ENCODE assay signal across 7 mouse cellular contexts in the genomic region with DNA sequence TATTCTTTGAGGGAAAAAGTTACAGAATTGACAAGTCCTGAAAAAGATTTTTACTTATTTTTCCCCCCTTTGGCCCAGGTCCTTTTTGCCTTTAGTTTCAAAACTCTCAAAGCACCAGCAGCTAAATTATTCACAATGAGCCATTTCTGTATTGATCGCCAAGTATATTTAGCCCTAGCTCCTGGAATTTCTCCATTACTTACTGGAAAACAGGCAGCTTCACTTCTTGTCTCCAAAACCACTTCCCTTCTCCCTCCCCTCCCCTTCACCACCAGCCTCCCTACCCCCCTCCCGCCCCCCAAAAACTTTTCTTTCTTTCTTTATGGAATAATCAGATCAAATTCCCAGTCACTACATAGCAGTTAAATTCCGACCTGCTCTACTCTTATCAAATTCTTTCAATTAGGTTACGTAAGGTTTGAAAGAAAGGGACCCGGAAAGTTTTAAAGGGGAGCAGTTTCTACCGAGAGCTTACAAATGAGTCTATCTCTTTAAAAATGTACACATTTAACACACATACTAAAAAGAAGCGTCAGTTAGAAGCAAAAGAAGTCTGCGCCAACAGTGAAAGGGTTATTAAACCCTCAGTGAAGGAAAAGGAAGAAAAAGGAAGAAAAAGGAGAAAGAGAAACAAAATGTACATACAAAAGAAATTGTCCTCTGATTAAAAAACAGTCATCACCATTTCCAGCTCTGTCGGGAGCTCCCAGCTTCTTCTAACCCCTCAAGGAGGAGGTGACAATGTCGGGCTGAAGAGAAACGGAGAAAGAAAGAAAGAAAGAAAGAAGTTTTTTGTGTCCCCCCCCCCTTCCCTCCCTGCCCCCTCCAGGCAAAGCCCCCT. TPM values are rescaled to one million over a fixed set of nuclear protein-coding genes. Genes with fewer than 3 reads are reported as not detected.
DNase-seq lines count a peak whose midpoint lies in the region; ATAC-seq and TF ChIP-seq lines count a peak whose summit lies in the region.

No protein-coding gene starts in this region.

- TF ChIP-seq CTCF in lung, postnatal 0 days (IDR thresholded peaks at IDR 0.05): no peak

- H3K27me3 ChIP-seq in lung, postnatal 0 days (replicated peaks; ENCODE audit: insufficient read depth, low read length): no peaks in the 10 kb centered on the region
- no peaks in the 10 kb centered on the region for H3K27me3 ChIP-seq in forebrain, embryonic 11.5 days (ENCODE audit: control insufficient read depth, insufficient read depth, low read length)
- no peaks in the 10 kb centered on the region for H3K27me3 ChIP-seq in liver, embryonic 11.5 days (replicated peaks; ENCODE audit: control insufficient read depth, insufficient read depth, low read length)
- H3K27me3 ChIP-seq in stomach, embryonic 16.5 days (ENCODE audit: control insufficient read depth, insufficient read depth, low read length): no peaks in the 10 kb centered on the region

- H3K36me3 ChIP-seq in lung, postnatal 0 days (ENCODE audit: insufficient read depth, low read length): no peaks in the 10 kb centered on the region
- H3K36me3 ChIP-seq in forebrain, embryonic 11.5 days (ENCODE audit: control insufficient read depth, insufficient read depth, low read length): no peaks in the 10 kb centered on the region
- no peaks in the 10 kb centered on the region for H3K36me3 ChIP-seq in liver, embryonic 11.5 days (ENCODE audit: control insufficient read depth, insufficient read depth, low read length)
- H3K36me3 ChIP-seq in stomach, embryonic 16.5 days (ENCODE audit: control insufficient read depth, insufficient read depth, low read length): no peaks in the 10 kb centered on the region

- peak overlapping the region; percentile 78 for H3K4me2 ChIP-seq in lung, postnatal 0 days (replicated peaks; ENCODE audit: low read depth, low read length)
- H3K4me2 ChIP-seq in forebrain, embryonic 11.5 days (ENCODE audit: low read depth, low read length, severe bottlenecking): peak overlapping the region; percentile 52
- peak overlapping the region; percentile 90 for H3K4me2 ChIP-seq in liver, embryonic 11.5 days
- H3K4me2 ChIP-seq in stomach, embryonic 16.5 days (ENCODE audit: low read depth, low read length): peak overlapping the region; percentile 58

- H3K9me3 ChIP-seq in lung, postnatal 0 days (ENCODE audit: low read length): no peaks in the 10 kb centered on the region
- no peaks in the 10 kb centered on the region for H3K9me3 ChIP-seq in forebrain, embryonic 11.5 days (ENCODE audit: control insufficient read depth, low read length)
- H3K9me3 ChIP-seq in liver, embryonic 11.5 days (ENCODE audit: control insufficient read depth, low read length): no peaks in the 10 kb centered on the region
- H3K9me3 ChIP-seq in stomach, embryonic 16.5 days (replicated peaks; ENCODE audit: control insufficient read depth, low read length): no peaks in the 10 kb centered on the region

- no peak for TF ChIP-seq EP300 in lung, postnatal 0 days (IDR thresholded peaks at IDR 0.05)

- peak overlapping the region; percentile 51; the same call in 1 of the 2 replicates for H3K27ac ChIP-seq in lung, postnatal 0 days (ENCODE audit: low read length)
- no peak overlapping the region for H3K27ac ChIP-seq in forebrain, embryonic 11.5 days (ENCODE audit: low read depth, low read length)
- no peak overlapping the region for H3K27ac ChIP-seq in liver, embryonic 11.5 days (ENCODE audit: low read depth, low read length)
- peak overlapping the region; percentile 88 for H3K27ac ChIP-seq in stomach, embryonic 16.5 days (ENCODE audit: low read length)

- 2% methylated on average over 11 of the region's 11 CpGs for WGBS in lung, postnatal 0 days
- 1% methylated on average over 11 of the region's 11 CpGs for WGBS in forebrain, embryonic 11.5 days
- 2% methylated on average over 11 of the region's 11 CpGs for WGBS in liver, embryonic 11.5 days
- WGBS in stomach, embryonic 16.5 days: 2% methylated on average over 11 of the region's 11 CpGs

- peak overlapping the region; percentile 29; the same call in 1 of the 2 replicates for H3K9ac ChIP-seq in lung, postnatal 0 days (replicated peaks; ENCODE audit: low read depth)
- H3K9ac ChIP-seq in forebrain, embryonic 11.5 days (ENCODE audit: low read length): peak overlapping the region; percentile 50
- peak overlapping the region; percentile 60 for H3K9ac ChIP-seq in liver, embryonic 11.5 days (ENCODE audit: low read depth, low read length)
- H3K9ac ChIP-seq in stomach, embryonic 16.5 days (ENCODE audit: low read length): peak overlapping the region; percentile 71

- DNase-seq in lung, postnatal 0 days (ENCODE audit: low spot score): peak; percentile 8
- no peak for DNase-seq in lung, postnatal 14 days
- no peak for DNase-seq in forebrain, embryonic 11.5 days (ENCODE audit: low spot score)
- no peak for DNase-seq in liver, embryonic 11.5 days (ENCODE audit: low spot score)
- no peak for DNase-seq in layer of hippocampus, adult 9-10 months (ENCODE audit: low spot score)
- no peak for DNase-seq in urinary bladder, postnatal 14 days (ENCODE audit: low spot score)

- H3K4me1 ChIP-seq in lung, postnatal 0 days (ENCODE audit: insufficient read depth, low read depth, low read length): no peaks in the 10 kb centered on the region
- H3K4me1 ChIP-seq in forebrain, embryonic 11.5 days (replicated peaks; ENCODE audit: control insufficient read depth, insufficient read depth, low read length): 0 out of 2 replicates have a peak, but pooled peaks cover 1% of the 10 kb centered on the region
- peaks cover 2% of the 10 kb centered on the region; the same call in 1 of the 2 replicates for H3K4me1 ChIP-seq in liver, embryonic 11.5 days (replicated peaks; ENCODE audit: control insufficient read depth, insufficient read depth, low read length)
- H3K4me1 ChIP-seq in stomach, embryonic 16.5 days (ENCODE audit: control insufficient read depth, insufficient read depth, low read length): peaks cover 2% of the 10 kb centered on the region; the same call in 1 of the 2 replicates

- ATAC-seq in lung, postnatal 0 days: no peak
- no peak for ATAC-seq in forebrain, embryonic 11.5 days (replicated peaks; ENCODE audit: low FRiP score)
- no peak for ATAC-seq in liver, embryonic 11.5 days (replicated peaks; ENCODE audit: low FRiP score)
- no peak for ATAC-seq in stomach, embryonic 16.5 days (ENCODE audit: insufficient read depth, low FRiP score)

- peak overlapping the region; percentile 80 for H3K4me3 ChIP-seq in lung, postnatal 0 days (ENCODE audit: low read depth, low read length)
- peak overlapping the region; percentile 64 for H3K4me3 ChIP-seq in forebrain, embryonic 11.5 days (ENCODE audit: low read depth, low read length)
- H3K4me3 ChIP-seq in liver, embryonic 11.5 days (ENCODE audit: low read depth, low read length): peak overlapping the region; percentile 84
- peak overlapping the region; percentile 66 for H3K4me3 ChIP-seq in stomach, embryonic 16.5 days (replicated peaks; ENCODE audit: low read length)

RNA-seq across cellular contexts. Expression of a gene that starts 1.8 kb away (rescaled TPM):
- 0.88 and 1.5 TPM in 2 replicates for polyA plus RNA-seq in lung, postnatal 0 days (2015; fragmentation: Nextera tagmentation; extraction: Ambion mirVana)
- 4.7 and 6.2 TPM in 2 replicates for polyA plus RNA-seq in forebrain, embryonic 11.5 days (2014; fragmentation: Nextera tagmentation; extraction: Ambion mirVana)
- polyA plus RNA-seq in liver, embryonic 11.5 days (2014; fragmentation: Nextera tagmentation; extraction: Ambion mirVana): 2.8 and 3.5 TPM in 2 replicates
- 6.1 and 6.3 TPM in 2 replicates for polyA plus RNA-seq in stomach, embryonic 16.5 days (2015; fragmentation: Nextera tagmentation; extraction: Ambion mirVana)

Comparison
In these comparisons a context has a peak if more than half of its experiments do, and no peak if none do; other contexts are left out.
1. H3K27ac ChIP-seq: peak in lung, postnatal 0 days (single experiment) and stomach, embryonic 16.5 days (single experiment); none in forebrain, embryonic 11.5 days (single experiment) and liver, embryonic 11.5 days (single experiment).
2. Peak in every context shown above with its lines, with median percentiles within 50 percentile points of each other: H3K4me2 ChIP-seq, H3K4me3 ChIP-seq and H3K9ac ChIP-seq.